Mouse (Mus musculus): ENCODE measurements around the gene AI837181. TPM values are rescaled to one million over a fixed set of nuclear protein-coding genes. Genes with fewer than 3 reads are reported as not detected.

The AI837181 gene
- polyA plus RNA-seq, 1 experiment = 101 TPM

DNA sequence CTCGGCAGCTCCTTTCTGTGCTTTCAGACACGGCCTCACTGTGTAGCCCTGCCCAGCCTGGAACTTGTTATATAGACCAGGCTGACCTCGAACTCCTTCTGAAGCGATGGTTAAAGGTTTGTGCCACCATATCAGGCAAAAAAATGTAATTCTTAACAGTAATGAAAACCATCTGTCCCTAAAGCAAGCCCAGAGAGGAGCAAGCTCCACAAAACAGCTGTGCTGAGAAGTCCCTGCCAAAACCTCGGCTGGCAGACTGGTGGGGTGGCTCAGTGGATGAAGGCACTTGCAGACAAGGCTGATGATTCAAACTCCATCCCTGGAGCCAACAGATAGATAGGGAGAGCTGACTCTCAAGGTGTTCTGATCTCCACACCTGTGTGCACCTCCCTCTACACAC is 15.9 kb upstream of the AI837181 start:
- no peak for TF ChIP-seq GATA1 (IDR thresholded peaks at IDR 0.05; ENCODE audit: low read length)

DNA sequence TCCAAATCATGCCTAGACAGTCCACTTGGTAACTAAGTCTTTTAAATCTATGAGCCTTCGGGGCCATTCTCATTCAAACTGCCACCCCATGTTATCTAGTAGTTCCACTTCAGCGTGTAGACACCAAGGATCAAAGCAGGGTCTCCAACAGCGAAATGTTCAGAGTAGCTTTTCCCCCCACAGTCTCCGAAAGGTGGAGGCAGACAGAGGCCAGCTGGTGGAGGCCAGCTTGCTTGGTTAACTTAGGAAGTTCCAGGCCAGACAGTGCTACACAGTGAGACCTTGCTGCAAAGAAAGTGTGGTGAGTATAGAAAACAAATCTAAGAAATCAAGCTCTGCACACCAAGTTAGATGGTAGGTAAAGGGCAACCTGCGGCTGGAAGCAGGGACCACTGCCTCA is 14.3 kb upstream of the AI837181 start:
- TF ChIP-seq GATA1 (IDR thresholded peaks at IDR 0.05; ENCODE audit: low read length) = no peak

DNA sequence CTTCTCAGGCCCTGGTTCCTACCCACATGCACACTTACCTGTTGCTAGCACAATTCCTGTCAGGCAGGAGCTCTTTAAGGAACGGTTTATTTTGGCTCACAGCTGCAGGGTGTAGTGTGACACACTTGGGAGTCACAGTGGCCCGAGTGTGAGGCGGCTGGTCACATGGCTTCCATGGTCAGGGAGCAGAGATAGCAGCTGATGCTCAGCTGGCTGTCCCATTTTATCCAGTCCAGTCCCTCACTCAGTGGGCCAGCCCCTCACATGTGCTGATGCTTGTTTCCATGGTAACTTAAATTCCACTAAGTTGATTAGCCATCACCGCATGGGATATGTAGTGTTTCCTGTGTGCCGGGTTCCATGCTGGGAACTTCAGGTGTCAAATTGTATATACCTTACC is 13.0 kb upstream of the AI837181 start:
- no peak for TF ChIP-seq GATA1 (IDR thresholded peaks at IDR 0.05; ENCODE audit: low read length)

DNA sequence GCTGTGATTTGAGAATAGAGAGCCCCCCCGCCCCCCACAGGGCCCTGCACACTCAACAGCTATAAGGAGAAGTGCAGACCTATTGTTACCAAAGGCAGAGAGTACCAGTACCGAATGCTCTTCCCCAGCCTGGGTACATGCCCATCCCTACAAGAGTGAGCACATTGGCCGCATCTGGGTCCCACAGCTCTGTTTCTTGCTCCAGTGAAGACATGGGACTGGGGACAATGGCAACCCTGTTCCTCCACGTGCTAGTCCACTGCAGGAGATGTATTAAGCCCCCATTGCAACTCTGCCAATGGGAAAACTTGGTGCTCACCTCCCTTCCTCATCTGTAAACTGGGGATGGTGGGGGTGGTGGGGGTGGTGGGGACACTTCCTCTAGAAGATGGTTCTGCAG is 11.1 kb upstream of the AI837181 start:
- no peak for TF ChIP-seq GATA1 (IDR thresholded peaks at IDR 0.05; ENCODE audit: low read length)

DNA sequence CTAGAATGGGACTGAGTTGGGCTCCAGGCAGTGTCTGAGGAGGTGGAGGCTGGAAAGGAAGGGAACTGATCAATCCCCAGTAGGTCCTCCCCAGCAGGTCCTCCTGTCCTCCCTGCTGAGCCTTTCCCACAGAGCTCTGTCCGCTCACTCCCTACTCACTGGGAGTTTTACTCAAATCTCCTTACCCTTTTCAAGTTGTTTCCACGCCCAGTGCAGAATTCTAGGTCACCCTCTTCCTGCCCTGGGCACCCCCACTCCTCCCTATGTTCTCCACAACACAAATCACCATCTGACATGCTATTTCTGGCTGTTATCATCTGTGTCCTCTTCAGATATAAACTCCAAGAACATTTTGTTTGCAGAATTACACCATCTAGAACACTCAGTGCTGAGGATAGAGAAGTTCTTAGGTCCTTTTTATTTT is 10.4 kb upstream of the AI837181 start:
- no peak for TF ChIP-seq GATA1 (IDR thresholded peaks at IDR 0.05; ENCODE audit: low read length)

DNA sequence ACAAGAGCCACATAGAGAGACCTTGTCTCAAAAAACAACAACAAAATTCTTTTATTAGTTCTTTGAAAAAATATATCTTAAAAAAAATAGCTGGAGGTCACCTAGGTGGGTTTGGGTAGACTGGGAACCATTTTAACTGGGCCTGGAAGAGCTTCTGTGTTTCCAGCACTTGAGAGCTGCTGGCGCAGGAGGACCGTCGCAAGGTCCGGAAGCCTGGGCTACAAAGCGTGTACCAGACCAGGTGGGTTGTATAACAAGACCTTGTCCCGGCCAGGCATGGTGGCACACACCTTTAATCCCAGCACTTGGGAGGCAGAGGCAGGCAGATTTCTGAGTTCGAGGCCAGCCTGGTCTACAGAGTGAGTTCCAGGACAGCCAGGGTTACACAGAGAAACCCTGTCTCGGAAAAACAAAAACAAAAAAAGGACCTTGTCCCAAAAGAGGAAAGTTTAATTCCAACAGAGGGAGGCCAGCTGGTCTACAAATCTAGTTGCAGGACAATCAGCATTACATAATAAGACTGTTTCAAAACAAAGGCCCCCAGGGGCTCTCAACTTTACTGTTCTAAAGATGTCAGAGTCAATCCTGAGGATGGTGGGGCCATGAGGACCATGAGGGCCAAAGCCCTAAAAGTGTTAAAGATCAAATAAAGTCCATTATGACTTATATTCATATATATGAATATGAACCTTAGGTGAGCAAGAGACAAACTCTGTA is 6.0 kb upstream of the AI837181 start:
- no peak for TF ChIP-seq GATA1 (IDR thresholded peaks at IDR 0.05; ENCODE audit: low read length)

DNA sequence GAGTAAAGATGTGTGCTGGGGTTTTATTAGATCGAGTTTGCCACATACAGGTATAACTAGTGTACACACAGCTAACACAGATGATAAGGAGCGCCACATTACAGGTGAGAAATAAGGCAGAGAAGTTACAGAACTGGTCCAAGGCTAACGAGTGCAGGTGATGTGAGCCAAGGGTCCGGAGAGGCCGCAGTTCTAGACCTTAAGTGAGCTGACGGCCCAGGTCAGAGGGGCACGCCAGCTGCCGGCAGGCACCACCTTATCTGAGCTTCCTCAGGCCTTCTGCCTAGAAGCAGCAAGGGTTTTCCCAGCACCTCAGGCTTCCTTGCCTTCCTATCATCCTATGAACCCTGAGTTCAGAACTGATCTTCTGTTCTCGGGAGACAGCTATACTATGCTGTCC is 5.3 kb upstream of the AI837181 start:
- no peak for TF ChIP-seq GATA1 (IDR thresholded peaks at IDR 0.05; ENCODE audit: low read length)

DNA sequence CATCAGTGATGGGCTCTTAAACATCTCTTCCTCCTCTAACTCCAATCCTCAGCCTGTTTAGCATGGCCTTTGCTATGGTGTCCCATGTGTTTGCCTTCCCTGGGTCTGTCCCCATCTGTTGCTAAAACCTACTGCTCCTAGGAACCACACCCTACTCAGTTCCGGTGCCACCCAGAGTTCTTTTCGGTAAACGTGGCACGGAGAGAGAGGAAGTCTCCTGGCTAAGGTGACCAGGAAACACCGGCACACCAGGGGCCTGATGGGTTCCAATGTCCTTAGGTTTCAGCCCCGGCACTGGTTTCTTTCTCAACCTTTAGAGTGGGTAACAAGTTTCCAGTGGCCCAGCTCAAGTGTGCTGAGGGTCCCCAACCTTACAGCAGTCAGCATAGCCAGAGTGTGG is 4.4 kb upstream of the AI837181 start:
- no peak for TF ChIP-seq GATA1 (IDR thresholded peaks at IDR 0.05; ENCODE audit: low read length)

DNA sequence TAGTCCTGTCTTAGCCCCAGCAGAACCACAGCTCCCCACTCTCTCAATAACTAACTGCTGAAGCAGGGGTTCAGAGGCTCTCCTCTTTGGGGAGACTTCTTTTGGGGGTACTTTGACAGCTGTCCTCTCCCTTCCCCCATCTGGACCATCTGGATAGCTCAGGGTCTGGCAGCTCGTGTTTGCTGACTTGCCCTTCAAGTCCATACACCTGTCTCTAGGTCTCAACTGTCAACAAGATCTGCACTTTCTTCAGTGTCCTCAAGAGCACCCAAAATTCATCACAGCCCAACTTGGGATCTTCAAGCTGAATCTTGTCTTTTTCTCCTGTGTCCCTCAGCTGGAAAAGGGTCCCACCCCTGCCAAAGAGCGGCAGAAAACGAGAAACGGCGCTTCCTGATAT is 3.2 kb upstream of the AI837181 start:
- no peak for TF ChIP-seq GATA1 (IDR thresholded peaks at IDR 0.05; ENCODE audit: low read length)

DNA sequence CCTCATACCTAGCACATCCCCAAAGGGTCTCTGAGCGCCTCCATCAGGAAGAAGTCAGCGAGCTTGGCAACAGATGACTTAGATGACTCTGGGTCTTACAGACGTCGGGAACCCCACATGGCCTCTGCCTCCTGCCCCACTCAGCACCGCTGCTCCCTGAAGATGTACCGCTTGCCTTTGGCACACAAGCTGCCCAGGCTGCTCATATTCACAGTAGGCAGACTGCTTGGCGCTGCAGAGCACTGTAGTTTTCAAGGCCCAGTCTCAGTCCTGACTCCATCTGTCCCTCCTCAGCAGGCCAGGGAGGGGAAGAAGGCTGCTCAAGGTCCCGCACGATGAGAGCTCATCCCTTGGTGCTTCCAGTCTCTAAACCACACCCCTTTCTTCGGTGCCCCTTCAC is 2.7 kb upstream of the AI837181 start:
- TF ChIP-seq GATA1 (IDR thresholded peaks at IDR 0.05; ENCODE audit: low read length) = no peak

DNA sequence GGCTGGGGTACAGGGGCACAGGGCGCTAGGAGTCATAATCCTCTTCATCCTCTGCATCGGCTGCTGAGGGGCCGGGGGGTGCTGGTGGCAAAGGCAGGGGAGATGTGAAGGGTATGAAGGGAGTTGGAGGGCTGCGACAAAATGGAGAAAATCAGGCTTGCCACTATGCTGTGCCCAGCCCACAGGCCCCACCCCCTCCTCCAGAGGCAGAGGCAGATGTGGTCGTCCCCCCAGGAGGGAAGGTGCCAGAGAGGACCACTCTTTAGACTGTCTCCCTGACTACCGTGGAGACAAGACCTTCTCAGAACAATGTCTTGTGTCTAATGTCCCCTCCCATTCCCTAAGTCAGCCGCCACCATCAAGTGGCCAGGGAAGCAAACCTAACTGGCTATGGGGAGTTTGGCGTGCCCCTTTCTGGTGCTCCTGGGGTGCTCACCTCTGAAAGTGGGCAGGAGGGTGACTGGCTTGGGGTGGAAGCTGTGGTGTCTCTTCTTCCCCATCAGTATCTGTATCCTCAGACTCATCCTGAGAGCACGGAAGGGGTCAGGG is 2.0 kb upstream of the AI837181 start:
- no peak for TF ChIP-seq GATA1 (IDR thresholded peaks at IDR 0.05; ENCODE audit: low read length)

DNA sequence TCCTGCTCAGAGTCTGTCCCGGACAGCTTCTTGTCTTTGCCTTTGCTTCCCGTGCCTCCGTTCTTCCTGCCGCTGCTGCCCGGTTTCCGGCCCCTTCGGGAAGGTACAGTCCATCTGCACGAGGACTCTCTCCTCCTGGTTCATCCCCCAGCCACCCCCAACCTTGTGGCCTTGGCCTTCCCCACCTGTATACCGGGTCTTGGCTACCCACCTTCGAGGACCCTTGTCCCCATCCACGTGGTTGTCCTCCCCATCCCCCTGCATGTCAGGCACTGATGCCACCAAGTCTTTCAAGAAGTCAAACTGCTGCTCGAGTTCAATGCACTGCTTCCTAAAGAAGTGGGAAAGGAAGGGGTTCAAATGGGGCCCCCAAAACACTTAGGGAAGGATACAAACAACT is 1.4 kb upstream of the AI837181 start:
- TF ChIP-seq GATA1 (IDR thresholded peaks at IDR 0.05; ENCODE audit: low read length) = no peak

DNA sequence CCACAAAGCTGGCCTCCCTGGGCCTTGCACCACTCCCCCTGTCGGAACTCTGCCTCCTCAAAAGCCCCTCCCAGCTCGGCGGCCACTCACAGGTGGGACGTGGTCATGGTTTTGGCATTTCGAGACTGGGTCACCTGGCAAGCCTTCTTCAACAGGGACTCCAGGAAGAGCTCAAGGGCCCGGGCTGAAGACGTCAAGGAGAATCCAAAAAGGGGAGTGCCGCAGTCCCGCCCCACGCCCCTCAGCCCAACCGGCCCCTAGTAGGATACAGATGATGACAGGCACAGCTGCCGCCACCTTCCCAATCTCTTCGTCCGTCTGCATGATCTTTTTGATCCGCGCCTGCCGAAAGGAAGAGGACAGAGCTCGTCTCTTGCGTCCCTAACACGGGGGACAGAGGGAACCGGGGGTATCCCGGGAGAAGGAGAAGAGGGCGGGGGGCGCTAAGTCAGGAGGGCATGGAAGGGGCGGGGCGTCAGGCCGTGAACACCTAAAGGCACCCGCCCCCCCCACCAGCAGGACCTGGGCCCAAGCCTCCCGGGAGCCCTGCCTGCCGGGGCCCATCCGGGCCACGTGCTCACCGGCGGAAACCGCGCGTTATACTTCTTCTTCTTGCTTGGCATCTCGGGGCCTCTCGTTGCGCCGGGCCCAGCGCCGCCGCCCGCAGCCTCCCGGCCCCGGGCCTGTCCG is 707 bp upstream of the AI837181 start:
- TF ChIP-seq GATA1 (IDR thresholded peaks at IDR 0.05; ENCODE audit: low read length) = no peak

DNA sequence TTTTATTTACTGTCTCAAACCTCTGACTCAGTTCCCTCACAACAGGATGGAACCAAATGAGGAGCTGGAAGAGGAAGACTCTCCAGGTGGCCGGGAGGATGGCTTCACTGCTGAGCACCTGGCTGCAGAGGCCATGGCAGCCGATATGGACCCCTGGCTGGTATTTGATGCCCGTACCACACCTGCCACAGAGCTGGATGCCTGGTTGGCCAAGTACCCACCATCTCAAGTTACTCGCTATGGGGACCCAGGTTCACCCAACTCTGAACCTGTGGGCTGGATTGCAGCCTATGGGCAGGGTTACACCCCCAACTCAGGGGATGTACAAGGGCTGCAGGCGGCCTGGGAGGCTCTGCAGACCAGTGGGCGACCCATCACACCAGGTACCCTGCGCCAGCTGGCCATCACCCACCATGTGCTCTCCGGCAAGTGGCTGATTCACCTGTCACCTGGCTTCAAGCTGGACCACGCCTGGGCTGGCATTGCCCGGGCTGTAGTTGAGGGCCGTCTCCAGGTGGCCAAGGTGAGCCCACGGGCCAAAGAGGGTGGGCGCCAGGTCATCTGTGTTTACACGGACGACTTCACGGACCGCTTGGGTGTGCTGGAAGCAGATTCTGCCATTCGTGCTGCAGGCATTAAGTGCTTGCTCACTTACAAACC is 1.1 kb downstream of the AI837181 start:
- no peak for TF ChIP-seq GATA1 (IDR thresholded peaks at IDR 0.05; ENCODE audit: low read length)

DNA sequence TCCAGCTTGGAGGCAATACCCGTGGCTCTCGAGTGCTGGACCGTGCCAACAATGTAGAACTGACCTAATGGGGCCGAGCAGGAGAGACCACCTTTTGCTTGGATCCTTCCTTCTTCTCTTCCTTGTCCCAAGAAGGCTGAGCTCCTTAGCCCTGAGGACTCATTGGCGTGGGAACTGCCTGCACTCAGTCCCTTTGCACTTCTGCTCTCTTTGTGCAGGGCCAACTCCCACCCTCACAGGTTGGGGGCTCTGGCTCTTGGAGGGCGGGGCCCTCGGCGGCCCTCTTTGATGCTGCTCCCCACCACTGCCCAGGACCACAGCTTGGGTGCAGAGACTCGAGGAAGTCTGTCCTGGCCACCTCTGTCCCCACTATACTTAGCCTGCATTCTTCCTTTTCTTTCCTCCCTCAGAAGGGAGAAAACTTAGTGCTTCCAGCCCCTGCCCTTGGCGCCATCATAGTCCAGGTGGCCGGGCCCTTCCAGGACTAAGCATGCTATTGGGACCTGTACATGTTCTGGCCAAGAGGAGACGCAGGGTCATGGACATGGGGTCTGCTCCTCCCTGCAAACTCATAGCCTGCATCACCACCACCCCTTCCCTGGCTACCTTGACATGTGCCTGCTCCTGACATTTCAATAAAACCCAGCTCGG is 1.8 kb downstream of the AI837181 start:
- no peak for TF ChIP-seq GATA1 (IDR thresholded peaks at IDR 0.05; ENCODE audit: low read length)

DNA sequence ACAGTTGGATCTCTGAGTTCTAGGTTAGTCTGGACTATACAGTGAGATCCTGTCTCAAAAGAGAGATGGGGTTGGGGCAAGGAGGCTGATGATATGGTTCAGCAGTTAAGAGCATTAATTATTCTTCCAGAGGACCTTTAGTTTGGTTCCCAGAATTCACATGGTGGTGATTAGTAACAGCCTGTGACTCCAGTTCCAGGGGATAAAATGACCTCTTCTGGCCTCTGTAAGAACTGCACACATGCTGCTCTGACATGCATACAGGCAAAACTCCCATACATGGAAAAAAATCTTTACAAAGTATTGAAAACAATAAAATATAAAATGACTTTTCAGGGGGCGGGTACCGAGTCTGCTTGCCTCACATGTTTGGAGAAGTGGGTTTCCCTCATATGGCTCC is 3.1 kb downstream of the AI837181 start:
- no peak for TF ChIP-seq GATA1 (IDR thresholded peaks at IDR 0.05; ENCODE audit: low read length)
